Mouse (Mus musculus): ENCODE data around the gene Ell.

DNA sequence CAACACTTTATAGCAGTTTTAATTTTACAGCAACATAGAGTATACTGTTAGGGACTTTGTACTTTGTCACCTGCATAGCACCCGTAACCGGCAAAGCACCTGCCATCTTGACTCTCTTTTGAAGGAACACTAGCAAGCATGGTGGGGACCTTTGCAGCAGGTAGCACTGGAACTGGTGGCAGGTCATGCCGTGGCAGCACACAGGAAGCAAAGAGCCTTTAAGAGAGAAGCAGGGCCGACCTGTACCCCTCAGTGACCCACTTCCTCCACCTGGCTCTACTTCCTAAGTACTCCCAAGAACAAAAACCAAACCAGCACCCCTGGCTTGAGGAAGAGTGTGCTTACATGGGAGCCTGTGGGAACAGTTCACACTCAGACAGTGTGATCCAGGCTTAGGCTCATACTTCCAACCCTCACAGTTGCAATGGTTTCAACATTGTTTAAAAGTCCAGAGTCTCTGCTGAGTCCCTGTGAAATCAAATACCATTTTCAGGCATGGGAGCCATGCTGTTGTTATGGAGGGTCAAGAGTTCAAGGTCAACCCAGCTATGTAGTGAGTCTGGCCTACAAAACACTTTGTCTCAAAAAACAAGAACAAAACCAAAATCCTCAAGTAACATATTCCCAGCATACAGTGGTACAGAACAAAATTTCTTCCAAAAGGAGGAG is 16.0 kb downstream of the Ell start:
- TF ChIP-seq CTCF (IDR thresholded peaks at IDR 0.05; ENCODE audit: low read depth, low read length) (no peak), POLR2A (IDR thresholded peaks at IDR 0.05; ENCODE audit: extremely low read depth, insufficient read depth, low read length) (no peak)

Measured in liver, adult 2 months (tissue).